Mouse (Mus musculus) left cerebral cortex, adult 11 months (tissue): Measurements from ENCODE around the gene Elf2.
"Not testable (repeated sequence)": the region's sequence is repeated elsewhere in the genome, so short reads cannot be mapped to it uniquely, and the experiment has no call there.

Experiments
- DNase-seq: peaks from one replicate; pipeline ENCODE4 v3.0.0; 2022; ENCODE audit warnings: low spot score

Elf2 gene

GRCm38 (mm10) chr3:51330086-51330485, 10.4 kb downstream of the Elf2 start:
- no peak for DNase-seq

- DNase-seq = no peak
These were observed 11.9 kb downstream of the Elf2 start for GRCm38 (mm10) chr3:51328546-51328945.

- DNase-seq = no peak
These were observed 12.6 kb downstream of the Elf2 start for GRCm38 (mm10) chr3:51327817-51328216.

GRCm38 (mm10) chr3:51327429-51327797, 13.1 kb downstream of the Elf2 start:
- no peak for DNase-seq

- DNase-seq = no peak
These were observed 13.6 kb downstream of the Elf2 start for GRCm38 (mm10) chr3:51326664-51327428.

GRCm38 (mm10) chr3:51325475-51325874, 15.0 kb downstream of the Elf2 start:
- DNase-seq = no peak

- DNase-seq = no peak
These were observed 17.5 kb downstream of the Elf2 start for GRCm38 (mm10) chr3:51323006-51323405.

- no peak for DNase-seq
These were observed 18.1 kb downstream of the Elf2 start for GRCm38 (mm10) chr3:51322326-51322725.

- no peak for DNase-seq
These were observed 19.3 kb downstream of the Elf2 start for GRCm38 (mm10) chr3:51321141-51321540.

GRCm38 (mm10) chr3:51318053-51318452, 22.4 kb downstream of the Elf2 start:
- not testable (repeated sequence) for DNase-seq

GRCm38 (mm10) chr3:51316876-51317275, 23.6 kb downstream of the Elf2 start:
- DNase-seq = no peak

GRCm38 (mm10) chr3:51311638-51312037, 28.8 kb downstream of the Elf2 start:
- no peak for DNase-seq

GRCm38 (mm10) chr3:51310098-51310497, 30.4 kb downstream of the Elf2 start:
- no peak for DNase-seq

GRCm38 (mm10) chr3:51306621-51307020, 33.8 kb downstream of the Elf2 start:
- DNase-seq = no peak

GRCm38 (mm10) chr3:51305961-51306360, 34.5 kb downstream of the Elf2 start:
- DNase-seq = no peak

GRCm38 (mm10) chr3:51302971-51303476, 37.4 kb downstream of the Elf2 start:
- DNase-seq = no peak

- no peak for DNase-seq
These were observed 38.9 kb downstream of the Elf2 start for GRCm38 (mm10) chr3:51301583-51301982.

- DNase-seq = no peak
These were observed 43.7 kb downstream of the Elf2 start for GRCm38 (mm10) chr3:51296790-51297189.

GRCm38 (mm10) chr3:51295225-51295624, 45.2 kb downstream of the Elf2 start:
- peak; percentile 18 for DNase-seq

GRCm38 (mm10) chr3:51294251-51294650, 46.2 kb downstream of the Elf2 start:
- no peak for DNase-seq

GRCm38 (mm10) chr3:51288880-51289821, 51.3 kb downstream of the Elf2 start:
- DNase-seq = peak; percentile 71

GRCm38 (mm10) chr3:51284375-51284774, 56.1 kb downstream of the Elf2 start:
- DNase-seq = no peak

- no peak for DNase-seq
These were observed 58.7 kb downstream of the Elf2 start for GRCm38 (mm10) chr3:51281727-51282126.
